Mouse (Mus musculus) brain, embryonic 14.5 days (tissue): ENCODE data around the gene Entpd2.

Source experiments
- CTCF ChIP-seq: fragments of 200-500 bp; IDR thresholded peaks from 2 replicates; pipeline ENCODE4 v1.5.1; 2012; ENCODE audit warnings: inconsistent platforms, mild to moderate bottlenecking, moderate library complexity, borderline replicate concordance; ENCODE audit not compliant: insufficient read depth, insufficient read length; ENCODE audit errors: extremely low read depth
- POLR2A ChIP-seq: fragments of 200-500 bp; IDR thresholded peaks from 2 replicates; pipeline ENCODE4 v1.6.1; 2012; ENCODE audit warnings: mild to moderate bottlenecking, inconsistent platforms, borderline replicate concordance; ENCODE audit not compliant: poor library complexity, insufficient read depth, insufficient read length, severe bottlenecking; ENCODE audit errors: extremely low read depth

GRCm38 (mm10) chr2:25376589-25376988 is 19.1 kb upstream of the Entpd2 start:
- TF ChIP-seq CTCF = peak; percentile 69; the same call in 1 of the 2 replicates
- TF ChIP-seq POLR2A = no peak
